Mouse (Mus musculus): ENCODE data around the gene Ell3.
A peak's percentile ranks its signal among the peaks of the same experiment; 100 is the strongest.

The Ell3 gene

DNA sequence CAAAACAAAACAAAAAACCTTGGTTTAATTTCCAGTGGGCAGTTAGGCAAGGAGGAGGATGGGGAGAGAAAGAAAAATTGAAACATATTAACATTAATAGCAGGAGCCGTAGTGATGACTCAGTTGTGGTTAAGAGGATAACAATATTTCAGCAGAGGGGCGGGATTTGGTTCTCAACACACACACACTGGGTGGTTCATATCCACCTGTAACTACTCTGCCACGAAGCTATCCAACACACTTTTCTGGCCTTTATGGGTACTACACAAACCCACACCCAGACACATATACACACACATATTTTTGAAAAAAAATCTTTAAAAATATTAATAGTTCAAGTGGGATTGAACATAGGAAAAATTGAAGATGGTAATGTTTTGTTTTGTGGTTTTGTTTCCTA lies 2.9 kb upstream of the Ell3 start:
- no peak for DNase-seq (ENCODE audit: low spot score)

DNA sequence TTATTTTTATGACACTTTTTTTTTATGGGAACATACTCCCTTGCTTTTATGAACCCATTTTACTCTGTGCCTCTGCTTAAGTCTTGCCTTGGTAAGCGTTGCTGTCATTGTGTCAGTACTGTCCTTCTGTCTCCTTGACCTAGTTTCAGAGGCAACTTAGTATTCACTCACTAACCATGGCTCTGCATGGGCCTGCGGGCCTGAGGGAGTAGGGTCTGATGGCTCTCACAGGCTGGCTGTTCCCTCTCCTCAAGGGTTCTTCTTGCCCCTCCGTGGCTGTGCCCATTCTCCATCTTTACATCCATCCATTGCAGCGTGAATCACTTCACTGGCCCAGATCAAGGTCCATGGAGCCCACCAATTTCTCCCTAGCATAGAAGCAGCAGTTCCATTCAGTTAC lies 2.4 kb upstream of the Ell3 start:
- DNase-seq (ENCODE audit: low spot score): no peak

DNA sequence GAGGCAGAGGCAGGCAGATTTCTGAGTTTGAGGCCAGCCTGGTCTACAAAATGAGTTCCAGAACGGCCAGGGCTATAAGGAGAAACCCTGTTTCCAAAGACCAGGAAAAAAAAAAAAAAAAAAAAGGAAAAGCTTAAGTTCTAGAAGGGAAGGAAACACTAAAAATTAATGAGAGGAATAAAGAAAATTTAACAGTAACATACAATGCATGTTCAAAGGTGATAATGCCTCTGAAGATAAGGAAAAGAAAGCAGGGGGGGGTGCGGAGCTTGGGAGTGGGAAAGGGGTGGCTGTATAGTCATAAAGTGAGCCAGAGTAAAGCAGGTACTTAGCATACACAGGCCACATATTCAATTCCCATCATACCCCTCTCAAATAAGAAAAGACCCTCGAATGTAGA lies 1.0 kb upstream of the Ell3 start:
- no peak for DNase-seq (ENCODE audit: low spot score)

DNA sequence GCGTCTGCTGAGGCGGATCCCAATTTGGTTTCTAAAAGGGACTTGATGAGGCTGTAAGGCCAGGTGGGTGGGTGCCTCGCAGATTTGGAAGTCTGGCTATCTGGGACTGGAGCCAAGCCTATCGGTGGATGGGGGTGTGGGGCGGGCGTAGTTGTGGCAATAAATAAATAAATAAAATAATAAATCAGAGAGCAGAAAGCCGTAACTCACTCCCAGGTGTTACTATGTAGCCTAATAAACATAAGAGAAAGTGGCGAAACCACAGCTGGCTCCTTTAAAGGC lies 1.1 kb downstream of the Ell3 start:
- DNase-seq (ENCODE audit: low spot score): no peak

DNA sequence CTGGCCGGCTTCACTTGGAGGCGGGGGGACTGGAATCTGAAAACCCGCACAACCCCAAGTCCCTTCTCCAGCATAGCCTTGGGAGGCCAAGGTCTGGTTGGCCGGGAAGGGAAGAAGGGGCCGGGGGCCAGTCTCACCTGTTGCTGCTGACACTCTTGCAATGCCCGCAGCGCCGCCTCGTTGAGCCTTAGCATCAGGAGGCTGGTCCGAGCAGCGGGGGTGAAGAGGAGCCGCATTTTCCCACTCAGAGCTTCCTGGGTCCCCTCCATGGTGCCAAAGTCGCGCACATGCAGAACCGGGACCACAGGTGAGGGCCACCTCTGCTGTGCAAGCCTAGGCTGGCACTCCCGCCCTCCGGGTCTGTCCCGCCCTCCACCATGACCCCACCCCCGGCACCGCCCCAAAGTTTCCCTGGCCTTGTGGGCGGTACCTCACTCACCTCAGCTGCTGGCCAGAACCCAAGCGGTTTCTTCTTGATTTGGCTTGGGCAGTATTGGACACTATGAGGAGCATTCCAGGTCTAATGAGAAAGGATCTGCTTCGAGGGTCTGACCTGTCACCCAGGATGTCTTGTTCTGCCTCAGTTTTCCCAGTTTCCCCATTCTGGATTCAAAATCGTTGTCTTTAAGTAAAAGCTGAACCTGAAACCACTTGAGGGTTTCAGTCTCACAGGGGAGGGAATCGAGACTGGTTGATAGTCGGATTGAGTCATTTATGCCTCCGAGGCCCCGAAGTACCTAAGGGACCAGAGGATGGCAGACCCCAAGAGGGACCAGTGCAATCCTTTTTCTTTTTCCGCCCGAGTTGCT lies 1.6 kb downstream of the Ell3 start:
- no peak for DNase-seq (ENCODE audit: low spot score)

DNA sequence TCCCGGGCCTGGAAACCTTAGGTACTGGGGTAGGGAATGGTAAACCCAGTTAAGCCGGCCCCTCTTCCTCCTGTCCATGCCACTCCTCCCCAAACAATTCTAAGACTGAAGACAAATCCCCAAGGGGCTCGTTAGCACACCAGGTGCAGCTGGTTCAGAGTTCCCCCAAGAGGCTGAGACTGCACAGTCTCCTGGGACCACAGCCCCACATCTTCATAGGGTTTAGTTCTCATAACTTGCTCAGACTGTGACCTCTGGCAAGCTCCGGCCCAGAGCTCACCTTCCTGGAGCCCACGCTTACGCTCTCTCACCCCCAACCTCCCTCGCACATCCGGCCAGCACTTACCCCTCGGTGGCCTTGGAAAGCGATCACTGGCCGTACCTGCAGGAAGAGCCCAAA lies 2.3 kb downstream of the Ell3 start:
- DNase-seq (ENCODE audit: low spot score): no peak

DNA sequence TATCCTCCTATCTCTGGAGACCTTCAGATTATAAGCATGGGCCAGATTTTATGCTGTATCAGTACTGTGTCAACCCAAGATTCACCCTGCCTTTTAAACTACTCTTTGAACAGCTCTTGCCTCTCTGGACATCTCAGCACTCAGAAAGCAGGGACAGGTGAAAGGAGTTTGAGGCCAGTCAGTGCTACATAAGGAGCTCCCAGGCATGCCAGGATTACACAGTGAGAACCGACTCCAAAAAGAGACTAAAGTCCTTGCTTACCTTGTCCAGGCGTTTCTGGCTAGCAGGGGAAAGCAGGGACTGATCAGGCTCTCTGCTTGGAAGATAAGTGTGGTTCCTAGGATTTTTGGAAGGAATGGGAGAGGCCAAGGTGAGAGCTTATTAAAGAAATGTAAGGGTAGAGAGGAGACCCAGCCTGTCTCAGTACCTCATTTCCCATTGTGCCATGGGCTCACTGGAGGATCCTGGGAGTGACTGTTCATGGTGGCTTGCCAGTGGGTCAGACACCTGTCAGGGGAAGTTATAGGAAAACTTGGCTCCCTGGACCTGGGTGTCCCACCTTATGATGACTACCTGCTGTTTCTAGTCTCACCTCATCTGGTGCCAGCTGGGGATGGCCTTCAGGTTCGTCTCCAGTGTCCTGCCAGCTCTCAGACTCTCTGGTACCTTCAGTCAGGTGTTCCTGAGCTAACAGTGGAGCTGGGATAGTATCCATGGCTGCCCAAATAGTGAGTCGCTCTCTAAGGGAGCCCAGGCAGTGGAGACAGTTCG lies 3.1 kb downstream of the Ell3 start:
- DNase-seq (ENCODE audit: low spot score): no peak

DNA sequence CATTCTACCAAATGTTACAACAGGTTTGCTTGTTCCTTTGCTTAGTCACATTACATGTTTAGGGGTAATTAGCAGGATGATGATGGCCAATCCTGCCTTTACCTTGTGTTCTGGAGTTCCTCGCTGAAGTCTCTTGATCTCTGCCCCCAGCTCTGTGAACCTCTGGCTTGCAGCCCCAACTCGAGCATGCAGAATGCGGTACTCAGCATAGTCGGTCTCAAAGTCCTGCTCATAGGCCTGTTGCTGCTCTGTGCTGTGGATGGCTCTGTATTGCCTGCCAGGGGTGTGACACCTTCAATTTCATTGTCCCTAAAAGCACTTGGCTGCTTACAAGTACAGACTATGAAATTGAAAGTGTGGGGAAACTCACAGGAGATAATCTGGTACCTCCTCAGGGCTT lies 4.3 kb downstream of the Ell3 start:
- no peak for DNase-seq (ENCODE audit: low spot score)

DNA sequence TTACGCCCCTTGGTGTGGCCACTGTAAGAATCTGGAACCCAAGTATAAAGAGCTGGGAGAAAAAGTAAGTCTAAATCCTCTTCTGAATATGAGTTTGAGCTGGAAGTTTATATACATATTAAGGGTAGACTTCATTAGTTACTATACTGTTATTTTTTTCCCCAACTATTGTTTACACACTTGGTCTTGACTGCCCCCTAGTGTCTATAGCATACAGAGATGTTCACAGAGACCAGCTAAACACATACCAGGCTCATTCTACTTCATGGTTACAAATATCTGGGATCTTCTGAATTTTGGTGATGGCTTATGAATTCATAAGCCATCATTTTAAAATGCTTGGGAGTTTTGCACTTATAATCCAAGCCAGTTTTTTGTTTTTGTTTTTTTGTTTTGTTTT lies 9.2 kb downstream of the Ell3 start:
- DNase-seq (ENCODE audit: low spot score): peak; percentile 60

DNA sequence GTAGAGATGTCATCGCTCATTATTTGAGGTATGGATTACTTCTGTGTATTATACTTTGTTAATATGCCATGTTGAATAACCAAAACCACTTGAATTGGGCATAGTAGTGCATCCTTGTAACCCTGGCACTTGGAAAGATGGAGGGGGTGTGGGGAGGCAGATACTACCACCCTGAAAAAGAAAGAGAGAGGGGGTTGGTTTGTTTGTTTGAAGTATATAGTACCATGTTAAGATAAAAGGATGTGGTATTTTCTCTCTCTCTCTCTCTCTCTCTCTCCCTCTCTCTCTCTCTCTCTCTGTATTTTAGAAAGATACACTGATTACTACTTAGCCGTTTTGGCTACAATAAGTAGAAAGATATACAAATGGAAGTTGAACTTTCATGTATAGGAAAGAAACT lies 18.2 kb downstream of the Ell3 start:
- no peak for DNase-seq (ENCODE audit: low spot score)

DNA sequence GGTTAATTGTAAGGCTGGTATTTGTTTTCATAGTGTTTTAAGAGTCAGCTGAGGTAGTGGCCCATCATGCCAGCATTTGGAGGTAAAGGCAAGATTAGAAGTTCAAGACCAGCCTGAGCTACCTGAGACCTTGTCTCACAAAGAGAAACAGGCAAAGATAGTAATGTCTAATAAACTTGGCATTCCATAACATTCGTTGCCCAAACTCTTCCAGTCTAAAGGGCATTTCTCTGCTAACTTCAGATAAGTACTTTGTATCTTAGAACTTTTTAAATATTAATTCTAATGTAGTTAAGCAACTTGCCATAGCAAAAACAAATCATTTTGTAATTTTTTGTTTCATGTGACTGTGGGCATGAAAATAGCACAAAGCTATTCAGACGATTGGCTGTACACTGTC lies 20.9 kb downstream of the Ell3 start:
- DNase-seq (ENCODE audit: low spot score): no peak

DNA sequence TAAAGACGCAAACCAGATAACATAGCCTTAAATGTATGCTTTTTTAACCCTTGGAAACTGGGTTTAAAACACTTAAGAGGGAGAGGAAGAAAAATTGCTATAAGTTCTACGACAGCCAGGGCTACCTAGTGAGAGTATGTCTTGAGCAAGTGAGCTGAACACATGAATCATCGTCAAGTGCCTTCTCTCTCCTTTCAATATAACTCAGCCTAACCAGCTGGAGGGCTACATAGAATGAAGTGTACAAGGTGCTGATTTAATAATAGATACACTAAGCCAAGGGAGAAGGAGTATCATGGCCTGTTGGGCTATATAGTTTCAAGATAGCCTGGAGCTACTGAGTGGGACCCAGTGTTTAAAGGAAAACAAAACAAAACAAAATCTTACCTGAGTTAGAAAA lies 25.6 kb downstream of the Ell3 start:
- DNase-seq (ENCODE audit: low spot score): no peak

DNA sequence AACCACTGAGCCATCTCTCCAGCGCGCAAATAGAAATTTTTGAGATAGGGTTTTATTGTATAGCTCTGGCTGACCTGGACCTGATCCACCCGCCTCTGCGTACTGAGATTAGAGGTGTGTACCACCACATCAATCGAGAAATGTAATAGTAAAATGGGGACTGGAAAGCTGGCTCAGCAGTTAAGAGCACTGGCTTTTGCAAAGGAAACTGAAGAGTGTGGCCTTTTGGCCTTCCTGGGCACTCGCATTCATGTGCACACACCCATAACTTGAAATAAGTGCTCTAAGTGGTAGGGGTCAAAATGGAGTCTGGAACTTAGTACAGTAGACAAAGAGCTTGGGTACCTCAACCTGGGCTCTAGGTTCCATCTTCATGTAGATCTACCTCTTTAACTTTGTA lies 27.7 kb downstream of the Ell3 start:
- DNase-seq (ENCODE audit: low spot score): no peak

DNA sequence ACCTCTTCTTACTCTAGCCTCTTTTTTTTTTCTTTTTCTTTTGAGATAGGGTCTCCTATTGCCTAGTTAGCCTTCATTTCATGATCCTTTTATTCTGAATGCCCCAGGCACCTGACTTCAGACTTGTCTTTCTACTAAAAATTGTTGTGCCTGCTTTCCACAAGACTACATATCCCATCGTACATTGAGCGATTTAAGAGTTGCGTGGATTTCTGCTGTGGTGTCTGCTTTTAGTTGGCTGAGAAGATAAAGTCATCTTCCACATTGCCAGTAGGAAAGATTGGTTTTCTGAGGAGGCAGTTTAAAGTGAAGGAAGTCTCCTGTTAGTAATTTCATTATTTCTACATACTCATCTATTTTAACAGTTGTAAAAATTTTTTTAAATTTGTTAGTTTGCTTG lies 28.5 kb downstream of the Ell3 start:
- no peak for DNase-seq (ENCODE audit: low spot score)

DNA sequence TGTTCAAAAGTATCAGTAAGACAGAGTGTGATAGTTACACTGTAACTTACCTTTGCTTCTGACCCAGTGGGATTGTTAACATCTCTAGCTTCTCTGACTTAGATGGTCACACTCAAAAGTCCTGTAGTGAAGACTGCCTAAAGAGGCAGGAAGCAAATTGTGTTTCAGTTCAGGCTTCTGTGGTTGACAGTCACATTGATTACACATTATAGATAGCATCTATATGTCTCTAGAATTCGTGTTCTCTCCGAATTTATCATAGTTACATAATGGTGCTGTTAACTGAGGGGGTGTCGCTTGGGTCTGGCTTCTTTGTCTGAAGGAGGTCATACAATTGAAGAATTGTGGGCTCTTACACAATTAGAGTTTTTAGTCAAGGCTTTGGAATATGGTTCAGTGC lies 29.0 kb downstream of the Ell3 start:
- DNase-seq (ENCODE audit: low spot score): no peak

DNA sequence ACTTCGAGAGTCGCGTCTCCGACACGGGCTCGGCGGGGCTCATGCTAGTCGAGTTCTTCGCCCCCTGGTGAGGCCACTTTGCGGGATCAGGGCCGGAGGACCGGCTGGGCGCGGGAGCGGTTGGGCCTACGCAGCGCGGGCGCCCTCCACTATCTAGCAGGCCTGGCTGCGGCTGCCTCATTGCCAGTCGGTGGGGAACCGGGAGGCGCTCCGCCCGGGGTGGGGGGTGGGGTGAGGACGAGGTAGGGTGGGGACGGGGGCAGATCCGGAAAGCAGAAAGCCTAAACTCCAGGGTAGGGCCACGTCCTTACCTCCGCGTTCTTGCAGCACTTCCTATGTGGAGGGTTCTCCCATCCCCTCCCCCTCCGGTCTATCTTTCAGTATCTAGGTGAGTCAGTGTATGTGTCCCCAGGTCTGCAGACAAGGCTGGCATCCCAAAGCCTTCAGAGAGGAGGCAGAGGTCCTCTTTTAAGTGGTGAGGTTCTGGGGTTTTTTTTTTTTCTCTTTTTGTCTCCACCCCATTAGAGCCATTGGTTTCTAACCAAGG lies 29.9 kb downstream of the Ell3 start:
- peak; percentile 53 for DNase-seq (ENCODE audit: low spot score)

DNA sequence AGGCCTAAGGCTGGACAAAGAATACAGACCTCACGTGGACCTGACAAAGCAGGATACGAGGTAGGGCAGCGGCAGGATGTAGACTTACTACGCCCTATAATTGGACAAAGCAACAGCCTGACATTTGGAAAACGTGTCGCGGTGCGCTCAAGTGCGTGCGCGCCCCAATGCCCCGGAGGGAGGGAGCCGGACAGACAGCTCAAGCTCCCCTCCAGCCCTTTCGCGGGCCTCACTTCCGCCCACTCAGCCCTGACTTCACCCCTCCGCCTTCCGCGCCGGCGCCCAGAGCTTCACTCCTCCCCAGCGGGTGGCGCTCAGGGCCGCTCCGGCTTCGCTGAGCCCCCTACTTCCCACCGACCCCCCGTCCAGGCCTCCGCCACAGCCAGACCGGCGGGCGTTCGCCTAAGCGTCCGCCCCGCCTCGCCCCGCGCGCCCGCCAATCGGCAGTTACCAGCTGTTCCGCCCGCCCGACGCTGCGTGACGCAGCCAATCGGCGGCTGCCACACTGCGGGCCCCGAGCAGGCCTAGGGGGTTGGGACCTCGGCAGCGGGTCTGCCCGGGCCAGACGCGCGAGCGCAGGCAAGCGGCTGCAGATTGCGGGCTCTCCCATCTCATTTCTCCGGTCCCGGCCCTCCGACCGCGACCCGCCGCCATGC lies 30.6 kb downstream of the Ell3 start, which contains the start of the genes Pdia3 and Catsper2:
Gene Pdia3, plus strand, starts transcription at position 389 of the 656 bp plus-strand sequence.
Gene Catsper2, minus strand, starts transcription at position 406 of the 656 bp plus-strand sequence.
- peak; percentile 91 for DNase-seq (ENCODE audit: low spot score)

DNA sequence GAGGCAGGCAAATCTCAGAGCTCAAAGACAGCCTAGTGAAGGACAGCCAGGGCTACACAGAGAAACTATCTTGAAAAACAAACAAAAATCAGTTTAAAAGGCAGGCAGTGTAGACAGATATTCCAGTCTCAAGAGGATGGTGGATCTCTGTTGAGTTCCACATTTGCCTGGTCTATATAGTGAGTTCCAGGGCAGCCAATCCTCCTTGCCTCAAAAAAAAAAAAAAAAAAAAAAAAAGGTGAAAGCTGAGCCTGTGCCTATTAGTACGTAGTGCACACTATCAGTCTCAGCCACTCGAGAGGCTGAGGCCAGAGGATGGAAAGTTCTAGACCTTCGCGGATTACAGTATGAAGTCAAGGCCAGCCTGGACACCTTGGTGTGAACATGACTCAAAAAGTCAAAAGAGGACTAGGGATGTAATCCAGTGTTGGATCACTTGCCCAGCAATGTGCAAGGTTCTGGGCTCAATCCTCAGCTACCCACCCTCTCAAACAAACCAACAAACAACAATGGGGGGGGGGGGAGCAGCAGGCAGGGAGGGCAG lies 31.2 kb downstream of the Ell3 start:
- DNase-seq (ENCODE audit: low spot score): peak; percentile 63

DNA sequence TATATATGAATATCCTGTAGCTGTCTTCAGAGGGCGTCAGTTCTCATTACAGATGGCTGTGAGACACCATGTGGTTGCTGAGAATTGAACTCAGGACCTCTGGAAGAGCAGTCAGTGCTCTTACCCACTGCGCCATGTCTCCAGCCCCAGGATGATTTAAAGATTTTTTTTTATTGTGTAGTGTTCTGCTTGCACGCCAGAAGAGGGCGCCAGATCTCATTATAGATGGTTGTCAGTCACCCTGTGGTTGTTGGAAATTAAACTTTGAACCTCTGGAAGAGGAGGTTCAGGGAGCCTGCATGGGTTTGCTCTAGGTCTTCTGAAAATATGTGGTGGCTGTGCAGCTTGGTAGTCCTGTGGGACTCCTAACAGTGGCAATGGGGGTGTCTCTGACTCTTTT lies 35.9 kb downstream of the Ell3 start:
- DNase-seq (ENCODE audit: low spot score): peak; percentile 65

DNA sequence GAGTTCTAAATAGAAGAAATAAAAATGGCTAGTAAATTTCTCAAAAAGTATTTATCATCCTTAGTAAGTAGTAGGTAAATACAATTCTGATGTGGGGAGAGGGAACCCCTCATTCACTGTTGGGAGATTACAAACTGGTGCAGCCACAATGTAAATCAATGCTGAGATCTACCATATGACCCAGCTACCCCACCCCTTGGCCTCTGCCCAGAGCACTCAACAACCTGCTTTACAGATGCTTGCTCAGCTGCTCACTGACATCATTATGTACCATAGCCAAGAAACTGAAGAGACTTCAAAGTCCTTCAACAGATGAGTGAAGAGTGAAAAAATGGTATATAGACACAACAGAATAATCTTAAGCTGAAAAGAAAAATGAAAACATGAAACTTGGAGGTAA lies 40.8 kb downstream of the Ell3 start:
- DNase-seq (ENCODE audit: low spot score): no peak

DNA sequence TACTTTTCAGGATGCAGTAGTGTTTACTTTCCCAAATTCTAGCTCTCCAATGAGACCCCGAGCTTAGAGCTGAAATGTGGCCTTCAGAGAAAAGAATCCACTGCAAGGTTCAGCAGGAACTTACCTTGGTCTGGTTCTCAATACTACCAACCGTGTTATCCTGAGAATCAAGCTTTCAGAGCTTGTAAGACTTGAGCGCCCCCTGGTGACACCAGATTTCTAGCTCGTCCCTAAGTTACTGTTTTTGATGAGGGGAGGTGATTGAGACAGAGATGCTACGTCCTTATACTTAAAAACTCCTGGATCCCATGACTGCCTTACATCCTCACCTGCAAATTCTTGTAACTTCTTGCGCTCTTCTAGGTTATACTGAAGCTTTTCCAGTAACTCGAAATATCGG lies 47.5 kb downstream of the Ell3 start:
- DNase-seq (ENCODE audit: low spot score): peak; percentile 86

Measured in adipocyte (in vitro differentiated cells).